Mouse (Mus musculus): ENCODE measurements around the gene Tnfrsf14.

GRCm38 (mm10) chr4:154952461-154953241 lies 24.3 kb upstream of the Tnfrsf14 start:
- TF ChIP-seq POLR2A (IDR thresholded peaks at IDR 0.05; ENCODE audit: borderline replicate concordance, low read depth, low read length) (no peak), CTCF (IDR thresholded peaks at IDR 0.05; ENCODE audit: low read depth, low read length) (no peak)

Measured in bone marrow macrophage, adult 2 months (primary cell).